Mouse (Mus musculus): ENCODE measurements around the gene Chrnd. TPM values are rescaled to one million over a fixed set of nuclear protein-coding genes. Genes with fewer than 3 reads are reported as not detected.

Gene Chrnd
- polyA plus RNA-seq, 1 experiment from 2014 or later = not detected

GRCm38 (mm10) chr1:87226409-87227159, 36.2 kb downstream of the Chrnd start:
- no peak overlapping the region for H3K27ac ChIP-seq (ENCODE audit: low read length)
- peaks cover 81% of the 10 kb centered on the region for H3K36me3 ChIP-seq (ENCODE audit: control insufficient read depth, insufficient read depth, low read length)
- H3K27me3 ChIP-seq (ENCODE audit: control insufficient read depth, insufficient read depth, low read length) = no peaks in the 10 kb centered on the region
- H3K4me1 ChIP-seq (ENCODE audit: control insufficient read depth, insufficient read depth, low read length) = no peaks in the 10 kb centered on the region
- no peak overlapping the region for H3K4me3 ChIP-seq (ENCODE audit: low read depth, low read length)
- no peak overlapping the region for H3K9ac ChIP-seq (replicated peaks; ENCODE audit: low read depth, low read length)
- H3K4me2 ChIP-seq (replicated peaks; ENCODE audit: low read depth, low read length) = no peak overlapping the region
- 95% methylated on average over 1 of the region's 1 CpGs for WGBS
- ATAC-seq (ENCODE audit: insufficient number of reproducible peaks, insufficient read depth, low FRiP score, low read depth) = no peak
- no peaks in the 10 kb centered on the region for H3K9me3 ChIP-seq (ENCODE audit: control insufficient read depth, low read depth, low read length)

- Histone ChIP-seq H3K9ac (replicated peaks; ENCODE audit: low read depth, low read length) (no peak overlapping the region), H3K4me3 (ENCODE audit: low read depth, low read length) (no peak overlapping the region), H3K27ac (ENCODE audit: low read length) (no peak overlapping the region), H3K27me3 (ENCODE audit: control insufficient read depth, insufficient read depth, low read length) (no peaks in the 10 kb centered on the region), H3K4me1 (ENCODE audit: control insufficient read depth, insufficient read depth, low read length) (no peaks in the 10 kb centered on the region), H3K9me3 (ENCODE audit: control insufficient read depth, low read depth, low read length) (no peaks in the 10 kb centered on the region), H3K4me2 (replicated peaks; ENCODE audit: low read depth, low read length) (no peak overlapping the region), H3K36me3 (ENCODE audit: control insufficient read depth, insufficient read depth, low read length) (peaks cover 80% of the 10 kb centered on the region)
- 94% methylated on average over 3 of the region's 3 CpGs for WGBS
- ATAC-seq (ENCODE audit: insufficient number of reproducible peaks, insufficient read depth, low FRiP score, low read depth) = no peak
Measured at GRCm38 (mm10) chr1:87227160-87227550, 36.7 kb downstream of the Chrnd start.

- Histone ChIP-seq H3K4me2 (replicated peaks; ENCODE audit: low read depth, low read length) (no peak overlapping the region), H3K4me1 (ENCODE audit: control insufficient read depth, insufficient read depth, low read length) (no peaks in the 10 kb centered on the region), H3K9me3 (ENCODE audit: control insufficient read depth, low read depth, low read length) (no peaks in the 10 kb centered on the region), H3K9ac (replicated peaks; ENCODE audit: low read depth, low read length) (no peak overlapping the region), H3K27me3 (ENCODE audit: control insufficient read depth, insufficient read depth, low read length) (no peaks in the 10 kb centered on the region), H3K36me3 (ENCODE audit: control insufficient read depth, insufficient read depth, low read length) (peaks cover 71% of the 10 kb centered on the region), H3K4me3 (ENCODE audit: low read depth, low read length) (no peak overlapping the region), H3K27ac (ENCODE audit: low read length) (no peak overlapping the region)
- ATAC-seq (ENCODE audit: insufficient number of reproducible peaks, insufficient read depth, low FRiP score, low read depth) = no peak
- 89% methylated on average over 5 of the region's 5 CpGs for WGBS
Measured at GRCm38 (mm10) chr1:87230606-87231005, 40.2 kb downstream of the Chrnd start.

- Histone ChIP-seq H3K9ac (replicated peaks; ENCODE audit: low read depth, low read length) (no peak overlapping the region), H3K4me2 (replicated peaks; ENCODE audit: low read depth, low read length) (no peak overlapping the region), H3K9me3 (ENCODE audit: control insufficient read depth, low read depth, low read length) (no peaks in the 10 kb centered on the region), H3K4me3 (ENCODE audit: low read depth, low read length) (no peak overlapping the region), H3K27ac (ENCODE audit: low read length) (no peak overlapping the region), H3K36me3 (ENCODE audit: control insufficient read depth, insufficient read depth, low read length) (peaks cover 63% of the 10 kb centered on the region), H3K4me1 (ENCODE audit: control insufficient read depth, insufficient read depth, low read length) (no peaks in the 10 kb centered on the region), H3K27me3 (ENCODE audit: control insufficient read depth, insufficient read depth, low read length) (no peaks in the 10 kb centered on the region)
- no peak for ATAC-seq (ENCODE audit: insufficient number of reproducible peaks, insufficient read depth, low FRiP score, low read depth)
- 85% methylated on average over 7 of the region's 7 CpGs for WGBS
Measured at GRCm38 (mm10) chr1:87232197-87232596, 41.8 kb downstream of the Chrnd start.

- H3K4me2 ChIP-seq (replicated peaks; ENCODE audit: low read depth, low read length) = no peak overlapping the region
- ATAC-seq (ENCODE audit: insufficient number of reproducible peaks, insufficient read depth, low FRiP score, low read depth) = no peak
- H3K9ac ChIP-seq (replicated peaks; ENCODE audit: low read depth, low read length) = no peak overlapping the region
- H3K4me3 ChIP-seq (ENCODE audit: low read depth, low read length) = no peak overlapping the region
- no peak overlapping the region for H3K27ac ChIP-seq (ENCODE audit: low read length)
- 59% methylated on average over 8 of the region's 8 CpGs for WGBS
- H3K4me1 ChIP-seq (ENCODE audit: control insufficient read depth, insufficient read depth, low read length) = no peaks in the 10 kb centered on the region
- H3K9me3 ChIP-seq (ENCODE audit: control insufficient read depth, low read depth, low read length) = no peaks in the 10 kb centered on the region
- peaks cover 27% of the 10 kb centered on the region for H3K36me3 ChIP-seq (ENCODE audit: control insufficient read depth, insufficient read depth, low read length)
- H3K27me3 ChIP-seq (ENCODE audit: control insufficient read depth, insufficient read depth, low read length) = no peaks in the 10 kb centered on the region
Measured at GRCm38 (mm10) chr1:87239056-87239455, 48.6 kb downstream of the Chrnd start.

GRCm38 (mm10) chr1:87243021-87243420, 52.6 kb downstream of the Chrnd start:
- H3K36me3 ChIP-seq (ENCODE audit: control insufficient read depth, insufficient read depth, low read length) = peaks cover 7% of the 10 kb centered on the region
- no peaks in the 10 kb centered on the region for H3K9me3 ChIP-seq (ENCODE audit: control insufficient read depth, low read depth, low read length)
- H3K27me3 ChIP-seq (ENCODE audit: control insufficient read depth, insufficient read depth, low read length) = no peaks in the 10 kb centered on the region
- no peaks in the 10 kb centered on the region for H3K4me1 ChIP-seq (ENCODE audit: control insufficient read depth, insufficient read depth, low read length)
- H3K27ac ChIP-seq (ENCODE audit: low read length) = no peak overlapping the region
- H3K4me2 ChIP-seq (replicated peaks; ENCODE audit: low read depth, low read length) = no peak overlapping the region
- H3K9ac ChIP-seq (replicated peaks; ENCODE audit: low read depth, low read length) = no peak overlapping the region
- H3K4me3 ChIP-seq (ENCODE audit: low read depth, low read length) = no peak overlapping the region
- ATAC-seq (ENCODE audit: insufficient number of reproducible peaks, insufficient read depth, low FRiP score, low read depth) = no peak
- 86% methylated on average over 8 of the region's 8 CpGs for WGBS

- H3K4me2 ChIP-seq (replicated peaks; ENCODE audit: low read depth, low read length) = no peak overlapping the region
- no peaks in the 10 kb centered on the region for H3K36me3 ChIP-seq (ENCODE audit: control insufficient read depth, insufficient read depth, low read length)
- H3K9ac ChIP-seq (replicated peaks; ENCODE audit: low read depth, low read length) = no peak overlapping the region
- H3K9me3 ChIP-seq (ENCODE audit: control insufficient read depth, low read depth, low read length) = no peaks in the 10 kb centered on the region
- no peak overlapping the region for H3K27ac ChIP-seq (ENCODE audit: low read length)
- H3K4me1 ChIP-seq (ENCODE audit: control insufficient read depth, insufficient read depth, low read length) = no peaks in the 10 kb centered on the region
- ATAC-seq (ENCODE audit: insufficient number of reproducible peaks, insufficient read depth, low FRiP score, low read depth) = no peak
- 32% methylated on average over 1 of the region's 1 CpGs for WGBS
- H3K27me3 ChIP-seq (ENCODE audit: control insufficient read depth, insufficient read depth, low read length) = no peaks in the 10 kb centered on the region
- H3K4me3 ChIP-seq (ENCODE audit: low read depth, low read length) = no peak overlapping the region
Measured at GRCm38 (mm10) chr1:87245430-87245829, 55.0 kb downstream of the Chrnd start.

GRCm38 (mm10) chr1:87245929-87246815, 55.8 kb downstream of the Chrnd start:
- Histone ChIP-seq H3K4me2 (replicated peaks; ENCODE audit: low read depth, low read length) (no peak overlapping the region), H3K4me3 (ENCODE audit: low read depth, low read length) (peak overlapping the region; percentile 8; the same call in 1 of the 2 replicates)
- 25% methylated on average over 22 of the region's 22 CpGs for WGBS

More at GRCm38 (mm10) chr1:87245929-87246815, 55.8 kb downstream of the Chrnd start:
- H3K36me3 ChIP-seq (ENCODE audit: control insufficient read depth, insufficient read depth, low read length) = no peaks in the 10 kb centered on the region
- H3K27ac ChIP-seq (ENCODE audit: low read length) = no peak overlapping the region
- no peak overlapping the region for H3K9ac ChIP-seq (replicated peaks; ENCODE audit: low read depth, low read length)
- peak; percentile 80 for ATAC-seq (ENCODE audit: insufficient number of reproducible peaks, insufficient read depth, low FRiP score, low read depth)
- no peaks in the 10 kb centered on the region for H3K27me3 ChIP-seq (ENCODE audit: control insufficient read depth, insufficient read depth, low read length)
- no peaks in the 10 kb centered on the region for H3K4me1 ChIP-seq (ENCODE audit: control insufficient read depth, insufficient read depth, low read length)
- no peaks in the 10 kb centered on the region for H3K9me3 ChIP-seq (ENCODE audit: control insufficient read depth, low read depth, low read length)

Data from stomach, embryonic 14.5 days (tissue).